Mouse (Mus musculus) retina, postnatal 1 day (tissue): ENCODE measurements around the gene Tmco4.
A peak's percentile ranks its signal among the peaks of the same experiment; 100 is the strongest.
"Not testable (repeated sequence)": the region's sequence is repeated elsewhere in the genome, so short reads cannot be mapped to it uniquely, and the experiment has no call there.

Experiments
- DNase-seq: peaks from one replicate; pipeline ENCODE4 v3.0.0-alpha.2; 2012

Gene Tmco4

DNA sequence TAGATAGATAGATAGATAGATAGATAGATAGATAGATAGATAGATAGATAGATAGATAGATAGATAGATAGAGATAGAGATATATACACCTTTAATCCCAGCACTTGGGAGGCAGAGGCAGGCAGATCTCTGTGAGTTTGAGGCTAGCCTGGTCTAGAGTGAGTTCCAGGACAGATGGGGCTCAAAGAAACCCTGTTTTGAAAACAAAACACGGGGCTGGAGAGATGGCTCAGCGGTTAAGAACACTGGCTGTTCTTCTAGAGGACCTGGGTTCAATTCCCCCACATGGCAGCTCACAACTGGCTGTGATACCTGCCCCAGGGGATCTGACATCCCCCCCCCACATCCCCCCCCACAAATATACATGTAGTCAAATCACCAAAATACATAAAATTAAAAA is 1.9 kb downstream of the Tmco4 start:
- not testable (repeated sequence) for DNase-seq

DNA sequence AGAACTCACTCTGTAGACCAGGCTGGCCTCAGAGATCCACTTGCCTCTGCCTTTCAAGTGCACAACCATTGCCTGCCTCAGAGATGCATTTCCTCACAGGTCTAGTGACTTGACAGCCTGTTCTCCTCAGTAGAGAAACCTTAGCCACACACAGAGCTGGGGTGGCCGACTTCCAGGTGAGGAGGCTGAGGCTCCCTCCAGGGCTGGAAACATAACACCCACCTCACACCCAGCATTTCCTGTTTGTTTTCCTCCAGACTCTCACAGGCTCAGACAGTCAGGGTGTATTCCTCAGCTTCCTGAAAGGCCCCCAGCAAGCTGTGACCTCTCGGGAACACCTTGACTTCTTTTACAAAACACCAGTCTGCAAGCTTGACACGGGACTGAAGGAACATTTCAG is 2.5 kb downstream of the Tmco4 start:
- no peak for DNase-seq

DNA sequence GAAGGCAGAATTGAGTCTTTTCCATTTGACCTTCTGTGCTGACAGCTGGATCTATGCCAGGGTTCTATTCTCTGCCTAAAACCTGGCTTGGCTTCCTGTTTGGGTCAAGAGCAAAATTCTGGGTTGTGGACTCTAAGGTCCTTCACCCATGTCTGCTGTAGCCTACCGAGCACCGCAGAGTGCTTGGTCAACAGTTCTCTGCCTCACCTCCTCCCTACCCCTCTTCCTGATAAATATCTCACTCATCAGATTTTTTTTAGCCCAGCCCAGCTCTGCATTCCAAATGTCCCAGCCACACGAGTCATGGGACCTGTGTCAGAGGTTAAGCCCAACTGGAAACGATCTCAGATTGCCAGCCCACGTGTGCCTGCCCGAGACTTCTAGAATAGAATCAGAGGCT is 3.4 kb downstream of the Tmco4 start:
- no peak for DNase-seq

DNA sequence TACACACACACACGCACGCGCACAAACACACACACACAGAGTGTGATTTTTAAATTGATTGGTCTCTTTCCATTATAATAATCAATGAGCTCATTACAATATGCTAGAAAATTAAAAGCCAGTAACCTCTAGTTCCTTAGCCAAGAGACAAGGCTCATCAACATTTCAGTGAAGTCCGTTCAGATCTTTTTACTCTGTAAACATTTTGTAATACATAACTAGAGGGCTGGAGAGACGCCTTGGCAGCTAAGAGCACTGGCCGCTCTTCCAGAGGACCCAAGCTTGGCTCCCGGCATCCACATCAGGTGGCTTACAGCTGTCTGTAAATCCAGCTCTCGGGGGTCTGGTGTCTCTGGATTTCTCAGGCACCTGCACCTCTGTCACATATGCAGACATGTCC is 7.3 kb downstream of the Tmco4 start:
- no peak for DNase-seq

DNA sequence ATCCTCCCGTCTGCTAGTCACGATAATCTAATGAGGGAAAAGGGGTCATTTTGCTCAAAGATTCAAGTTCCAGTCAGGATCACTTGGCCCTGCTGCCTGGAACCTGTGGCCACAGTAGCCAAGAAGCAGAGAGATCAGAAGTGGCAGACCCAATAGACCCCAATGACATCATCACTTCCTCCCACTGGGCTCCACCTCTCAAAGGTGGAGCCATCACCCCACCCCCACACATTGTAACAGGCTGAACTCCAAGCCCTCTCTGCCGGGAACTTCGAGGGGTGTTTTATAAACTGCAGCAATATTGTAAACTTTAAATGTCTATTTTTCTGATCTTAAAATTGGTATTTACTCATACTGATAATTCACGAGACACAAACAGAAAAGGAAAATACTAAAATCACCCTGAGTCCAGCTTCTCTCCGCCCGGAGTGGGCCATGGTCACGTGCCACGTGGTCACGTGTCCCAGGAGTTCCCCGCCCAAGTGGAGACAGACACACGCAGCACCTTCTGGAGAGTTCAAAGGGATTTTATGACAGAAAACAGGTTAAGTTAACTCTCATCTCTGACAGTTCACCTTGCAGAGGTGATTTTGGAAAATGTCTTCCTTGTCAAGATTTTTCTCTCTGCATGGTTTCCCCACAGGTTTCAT is 8.2 kb downstream of the Tmco4 start:
- peak; percentile 25 for DNase-seq

DNA sequence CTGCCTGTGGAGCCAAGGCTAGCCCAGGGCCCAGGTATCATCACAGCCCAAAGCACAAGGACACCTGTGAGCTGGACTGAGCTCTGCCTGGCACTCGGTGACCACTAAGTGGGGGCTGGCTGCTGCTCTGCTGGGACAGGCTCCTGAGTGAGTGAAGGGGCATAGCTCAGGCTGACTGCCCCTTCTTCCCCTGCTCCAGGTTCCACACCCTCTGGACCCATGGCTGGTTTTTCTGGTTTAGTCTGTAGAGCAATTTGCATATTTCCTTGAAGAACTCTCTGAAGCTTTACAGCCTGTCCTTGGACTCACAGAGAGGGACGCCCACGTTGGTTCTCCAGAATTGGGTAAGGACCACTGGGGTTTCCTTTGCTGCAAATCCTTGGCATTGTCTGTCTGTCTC is 10.7 kb downstream of the Tmco4 start:
- DNase-seq, result no peak

DNA sequence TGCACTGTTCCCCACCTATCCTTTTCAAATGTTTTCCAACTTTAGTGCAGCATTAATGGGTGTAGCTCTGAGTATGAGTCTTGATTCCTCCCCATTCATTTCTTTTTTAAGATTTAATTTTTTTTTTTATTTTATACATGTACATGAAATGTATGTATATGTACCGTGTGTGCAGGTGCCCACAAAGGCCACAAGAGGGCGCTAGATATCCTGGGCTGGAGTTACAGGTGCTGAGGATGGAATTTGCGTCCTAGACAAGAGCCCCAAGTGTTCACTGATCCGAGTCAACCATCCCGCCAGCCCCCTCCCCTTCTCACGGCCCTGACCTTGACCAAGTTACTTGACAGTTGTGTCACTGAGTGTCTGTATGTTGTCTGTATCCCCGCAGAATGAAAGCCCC is 12.1 kb downstream of the Tmco4 start:
- no peak for DNase-seq

DNA sequence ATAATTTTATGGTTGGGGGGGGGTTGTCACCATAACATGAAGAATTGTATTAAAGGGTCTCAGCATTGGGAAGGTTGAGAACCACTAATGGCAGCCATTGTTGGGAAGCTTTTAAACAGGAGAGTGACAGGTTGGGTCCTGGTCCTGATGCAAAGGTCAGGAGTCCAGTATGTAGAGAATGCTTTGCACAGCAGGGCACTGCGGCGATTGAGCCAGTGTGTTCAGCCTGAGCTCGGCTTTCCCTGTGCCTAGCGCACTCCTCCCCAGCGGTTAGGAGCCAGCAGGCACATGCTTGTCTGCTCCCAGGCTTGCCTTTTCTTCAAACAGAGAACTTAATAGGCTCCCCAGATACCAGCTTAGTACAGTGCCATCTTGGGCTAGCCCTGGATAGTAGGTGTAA is 13.6 kb downstream of the Tmco4 start:
- DNase-seq, result no peak

DNA sequence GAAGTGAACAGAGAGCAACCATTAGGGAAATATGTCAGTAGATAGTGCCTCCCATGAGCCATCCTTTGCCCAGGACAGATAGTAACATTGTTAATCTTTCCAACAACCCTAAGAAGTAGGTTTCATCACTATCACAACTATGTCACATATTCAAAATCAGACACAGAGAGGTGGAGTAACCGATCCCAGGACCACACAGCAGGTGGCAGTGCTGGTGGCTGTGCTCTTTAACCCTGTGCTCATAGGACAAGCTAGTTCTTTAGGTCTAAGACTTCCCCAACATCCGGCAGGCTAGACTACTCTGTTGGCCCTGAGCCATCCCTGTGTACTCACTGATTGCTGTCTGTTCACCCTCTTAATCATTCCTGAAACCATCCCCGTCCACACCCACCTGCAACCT is 21.7 kb downstream of the Tmco4 start:
- no peak for DNase-seq

DNA sequence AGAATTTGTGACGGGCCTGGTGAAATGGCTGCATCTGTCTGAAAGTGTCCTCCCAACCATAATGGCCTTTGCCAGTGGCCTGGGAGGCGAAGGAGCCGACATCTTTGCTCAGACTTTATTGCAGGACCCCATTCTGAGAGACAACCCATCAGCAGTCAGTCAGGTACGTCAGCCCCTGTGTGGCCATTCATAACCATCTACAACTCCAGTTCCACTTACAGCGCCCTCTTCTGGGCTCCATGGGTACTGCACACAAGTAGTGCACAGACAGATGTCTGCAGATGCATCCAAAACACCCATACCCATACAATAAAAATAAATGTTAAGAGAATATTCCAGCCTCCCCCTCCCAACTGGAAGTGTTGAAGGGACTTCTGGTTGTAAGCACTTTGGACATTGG is 23.7 kb downstream of the Tmco4 start:
- no peak for DNase-seq

DNA sequence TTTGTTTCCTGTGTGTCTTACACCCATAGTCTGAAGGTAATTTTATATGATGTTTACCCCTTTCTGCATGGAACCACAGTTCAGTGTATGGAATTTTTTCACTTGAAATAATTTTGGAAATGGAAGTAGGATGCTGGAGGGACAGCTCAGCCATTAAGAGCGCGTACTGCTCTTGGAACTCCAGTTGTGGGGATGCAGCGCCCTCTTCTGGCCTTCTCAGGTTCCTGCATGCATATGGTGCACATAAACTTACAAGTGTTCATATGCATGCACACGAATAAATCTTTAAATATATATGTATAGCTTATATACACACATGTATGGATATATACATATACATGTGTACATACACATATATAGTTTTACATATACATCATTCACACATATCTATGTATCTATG is 24.4 kb downstream of the Tmco4 start:
- DNase-seq, result no peak

DNA sequence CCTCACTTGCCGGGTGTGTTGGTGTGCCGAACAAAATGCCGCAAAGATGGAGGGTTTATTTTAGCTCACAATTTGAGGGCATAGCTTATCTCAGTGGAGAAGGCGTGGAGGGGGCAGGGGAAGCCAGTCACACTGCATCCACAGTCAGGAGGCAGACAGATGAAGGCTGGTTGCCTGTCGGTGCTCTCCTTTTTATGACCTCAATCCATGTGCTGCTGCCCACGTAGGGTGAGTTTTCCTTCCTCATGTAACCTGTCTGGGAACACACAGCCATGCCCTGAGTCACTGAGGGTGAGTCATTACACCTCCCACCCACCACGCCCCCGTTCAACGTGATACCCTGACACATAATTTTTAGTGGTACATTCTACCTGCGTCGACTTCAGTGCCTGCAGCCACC is 25.9 kb downstream of the Tmco4 start:
- no peak for DNase-seq

DNA sequence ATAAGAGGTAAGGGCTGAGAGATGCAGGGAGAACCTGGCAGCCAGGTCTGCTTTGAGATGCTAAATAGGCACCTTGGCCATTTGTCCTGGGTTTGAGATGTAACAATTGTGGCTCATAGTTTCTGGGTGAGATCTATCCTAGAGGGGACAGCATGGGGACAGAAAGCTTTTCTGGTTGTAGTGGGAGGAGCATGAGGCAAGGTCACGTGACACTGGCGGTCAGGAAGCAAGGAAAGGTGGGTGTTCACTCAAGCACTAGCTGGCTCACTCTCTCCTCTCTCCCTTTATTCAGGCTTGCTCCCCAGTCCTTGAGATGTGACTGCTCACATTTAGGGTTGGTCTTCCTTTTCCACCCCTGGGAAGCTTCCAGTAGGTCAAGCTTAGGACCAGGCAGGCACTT is 28.3 kb downstream of the Tmco4 start:
- no peak for DNase-seq

DNA sequence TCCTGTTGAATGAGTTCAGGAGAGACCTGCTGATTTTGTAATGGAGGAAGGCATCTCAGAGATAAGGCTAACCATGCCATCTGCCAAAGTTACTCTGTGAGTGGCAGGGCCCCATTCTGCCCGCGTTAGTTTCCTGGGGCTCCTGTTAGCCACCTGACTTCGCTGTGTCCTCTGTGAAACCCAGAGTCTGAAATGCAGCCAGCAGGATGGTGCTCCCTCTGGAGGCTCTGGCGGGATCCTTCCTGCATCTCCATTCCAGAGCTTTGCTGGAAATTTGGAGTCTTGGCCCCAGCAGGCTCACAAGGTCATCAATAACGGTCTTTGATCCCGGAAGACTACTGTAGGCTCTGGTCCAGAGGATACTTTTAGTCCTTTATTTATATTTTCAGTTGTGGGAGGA is 28.7 kb downstream of the Tmco4 start:
- no peak for DNase-seq

DNA sequence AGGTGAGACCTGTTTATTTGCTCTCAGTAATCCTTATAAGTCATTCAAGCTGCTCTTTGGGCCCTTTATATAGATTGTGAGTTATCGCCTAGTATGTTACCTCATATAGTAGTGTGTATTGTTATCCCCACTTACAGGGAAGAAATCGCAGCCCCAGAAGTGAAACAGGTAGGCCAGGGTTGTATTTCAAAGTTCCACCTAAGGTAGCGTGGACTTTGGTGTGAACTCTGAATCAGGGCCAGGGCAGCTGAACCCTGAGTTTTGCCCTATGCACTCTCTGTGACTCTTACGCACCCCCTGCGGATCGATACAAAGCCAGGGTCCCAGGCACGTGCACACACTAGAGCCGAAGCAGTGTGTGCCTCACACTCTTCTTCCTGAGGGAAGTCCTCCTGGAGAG is 31.4 kb downstream of the Tmco4 start:
- no peak for DNase-seq

DNA sequence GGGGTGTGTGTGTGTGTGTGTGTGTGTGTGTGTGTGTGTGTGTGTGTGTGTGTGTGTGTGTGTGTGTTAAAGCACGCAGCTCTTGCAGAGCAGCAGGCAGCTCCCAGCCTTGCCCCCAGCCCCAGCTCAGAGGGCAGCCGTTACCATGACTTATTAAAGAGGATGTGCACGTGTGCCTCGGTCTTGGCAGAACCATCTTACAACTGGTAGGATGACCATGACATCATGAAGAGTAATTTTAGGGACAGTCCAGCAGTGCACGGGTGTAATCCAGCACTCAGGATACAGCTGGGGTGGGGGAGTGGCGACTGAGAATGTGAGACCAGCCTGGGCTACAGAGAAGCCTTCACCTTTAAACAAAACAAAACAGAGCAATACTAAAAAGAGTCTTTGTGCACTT is 32.5 kb downstream of the Tmco4 start:
- no peak for DNase-seq

DNA sequence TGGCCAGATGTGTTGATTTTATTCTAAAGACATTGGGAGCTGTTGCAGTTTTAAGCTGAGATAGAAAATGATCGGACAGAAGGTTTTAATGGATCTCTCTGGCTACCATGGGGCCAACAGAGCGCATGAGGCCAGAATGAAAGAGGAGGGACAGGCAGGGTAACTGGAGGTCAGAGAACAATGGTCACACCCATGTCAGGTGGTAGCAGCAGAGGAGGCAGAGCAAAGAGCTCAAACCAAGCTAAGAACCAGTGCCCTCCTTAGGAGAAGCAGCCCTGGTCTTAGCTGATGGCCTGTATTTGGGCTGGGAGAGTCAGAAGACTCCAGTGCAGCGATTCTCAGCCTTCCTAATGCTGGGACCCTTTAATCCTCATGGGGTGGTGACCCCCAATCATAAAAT is 34.7 kb downstream of the Tmco4 start:
- DNase-seq, result no peak

DNA sequence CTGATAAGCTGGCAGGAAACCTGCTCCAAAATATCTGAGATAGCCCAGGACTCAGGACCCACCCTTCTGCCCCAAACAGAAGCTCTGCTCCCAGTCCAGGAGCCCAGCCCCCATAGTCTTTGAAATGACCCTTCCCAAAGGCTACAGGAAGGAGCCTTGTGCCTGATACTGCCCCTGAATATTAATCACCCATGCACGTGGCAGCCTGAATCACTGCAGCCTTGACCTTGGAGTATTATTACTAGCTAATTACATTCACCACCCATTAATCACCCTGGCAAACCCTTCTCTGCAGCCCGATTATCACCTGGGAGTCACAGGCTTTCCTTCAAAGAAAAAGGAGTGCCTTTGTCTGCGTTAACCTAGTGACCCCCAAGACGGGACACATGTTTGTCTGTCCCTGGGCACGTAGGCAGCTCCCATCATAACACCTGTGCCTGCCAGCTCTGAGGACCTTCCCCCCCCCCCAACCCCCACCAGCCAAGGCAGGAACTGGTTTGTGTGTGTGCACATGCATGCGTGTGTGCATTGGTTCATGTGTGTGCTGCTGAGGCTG is 35.4 kb downstream of the Tmco4 start:
- DNase-seq, result no peak

DNA sequence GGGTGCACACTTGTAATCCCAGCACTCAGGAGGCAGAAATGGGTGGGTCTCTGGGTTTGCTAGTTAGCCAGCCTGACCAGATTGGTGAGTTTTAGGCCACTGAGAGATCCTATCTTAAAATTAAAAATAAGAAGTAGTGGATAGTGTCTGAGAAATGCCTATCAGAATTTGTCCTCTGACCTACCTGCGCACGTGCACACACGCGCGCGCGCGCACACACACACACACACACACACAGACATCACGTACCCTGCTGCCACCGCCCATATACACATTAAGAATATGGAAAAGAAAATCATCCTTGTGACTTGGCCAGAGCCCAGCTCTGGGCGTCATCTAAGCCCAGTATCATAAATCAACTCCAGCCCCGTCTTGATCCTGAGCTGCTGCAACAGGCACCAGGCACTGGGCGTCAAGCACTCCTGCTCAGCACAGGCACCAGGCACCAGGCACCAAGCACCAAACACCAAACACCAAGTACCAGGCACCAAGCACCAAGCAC is 38.6 kb downstream of the Tmco4 start:
- DNase-seq, result no peak

DNA sequence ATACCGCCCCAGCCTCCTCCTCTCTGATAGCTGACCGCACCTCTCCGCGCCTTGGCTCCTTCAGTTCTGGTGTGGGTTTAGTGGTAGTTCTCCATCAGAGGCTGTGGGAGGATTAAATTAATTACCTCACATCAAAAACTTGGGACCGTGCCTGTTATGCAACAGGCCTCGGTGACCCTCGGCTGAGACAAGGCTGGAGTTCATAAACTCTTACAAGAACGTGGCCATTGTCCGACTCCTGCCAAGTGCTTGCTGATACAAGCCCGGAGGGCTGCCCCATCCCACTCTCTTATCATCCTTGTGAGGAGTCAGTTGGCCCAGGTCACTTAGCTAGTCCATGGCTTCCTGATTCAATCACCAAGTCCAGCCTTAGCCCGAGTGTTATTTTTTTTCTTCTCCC is 40.6 kb downstream of the Tmco4 start:
- DNase-seq, result no peak

DNA sequence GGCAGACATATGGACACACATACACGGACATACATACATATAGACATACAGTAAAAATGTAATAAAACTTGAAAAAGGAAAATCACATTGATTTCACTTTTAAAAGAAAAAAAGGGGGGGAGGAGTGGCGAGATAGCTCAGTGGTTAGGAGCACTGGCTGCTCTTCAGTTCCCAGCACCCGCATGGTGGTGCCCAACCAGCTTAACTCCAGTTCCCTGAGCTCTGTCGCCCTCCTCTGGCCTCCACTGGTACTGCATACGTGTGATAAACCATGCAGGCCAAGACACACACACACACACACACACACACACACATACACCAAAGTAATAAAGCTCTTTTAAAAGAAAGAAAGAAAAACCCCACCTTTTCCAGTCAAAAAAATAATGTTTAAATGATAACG is 42.1 kb downstream of the Tmco4 start:
- DNase-seq, result no peak

DNA sequence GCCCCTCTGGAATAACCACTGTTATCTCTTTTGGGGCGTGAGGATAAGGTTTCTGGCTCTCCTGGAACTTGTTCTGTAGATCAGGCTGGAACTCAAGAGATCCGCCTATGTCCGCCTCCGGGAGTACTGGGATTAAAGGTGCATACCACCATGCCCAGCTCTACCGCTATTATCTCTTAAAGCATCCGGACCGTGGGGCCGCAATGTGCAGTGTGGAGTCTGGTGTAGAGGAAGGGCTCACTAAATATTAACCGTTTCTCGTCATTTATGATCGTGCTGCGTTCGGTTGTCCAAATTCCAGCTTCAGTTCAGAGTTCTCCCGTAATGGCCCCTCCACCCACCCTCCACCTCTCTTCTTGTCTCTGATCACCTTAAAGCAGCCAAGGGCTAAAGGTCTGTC is 45.7 kb downstream of the Tmco4 start:
- DNase-seq, result no peak

DNA sequence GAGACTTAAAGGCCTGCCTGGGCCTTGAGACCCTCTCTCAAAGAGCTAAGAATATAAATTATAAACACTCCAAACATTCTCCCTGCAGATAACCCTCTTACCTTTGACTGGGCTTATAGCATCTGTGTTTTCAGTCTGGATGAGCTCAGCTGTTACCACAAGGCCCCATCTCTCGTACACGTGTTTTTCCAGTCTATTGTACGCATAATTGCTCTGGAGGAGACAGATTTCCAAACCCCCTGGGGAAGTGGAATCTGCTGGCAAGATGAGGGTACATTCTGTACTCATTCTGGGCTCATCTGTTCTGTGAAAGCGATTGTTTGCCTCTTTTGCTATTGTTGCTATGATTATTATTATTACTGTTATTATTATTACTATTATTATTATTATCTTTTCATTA is 46.3 kb downstream of the Tmco4 start:
- DNase-seq, result no peak

DNA sequence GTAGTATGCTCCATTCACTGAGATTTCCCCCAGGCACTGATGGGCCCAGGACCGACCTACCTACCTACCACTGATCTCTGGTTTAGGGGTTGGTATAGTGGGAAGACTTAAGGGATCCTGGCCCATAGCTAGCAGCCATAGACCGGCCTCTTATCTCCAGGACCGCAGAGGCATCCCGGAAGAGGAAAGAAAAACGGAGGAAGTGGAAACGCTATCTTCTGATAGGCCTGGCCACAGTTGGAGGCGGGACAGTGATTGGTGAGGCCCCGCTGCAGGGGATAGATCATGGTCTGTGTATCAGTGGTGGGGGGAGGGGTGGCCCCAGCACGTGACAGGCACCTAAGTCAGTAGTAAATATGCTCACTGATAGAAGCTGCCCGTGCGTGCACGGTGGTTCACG is 46.7 kb downstream of the Tmco4 start:
- no peak for DNase-seq

DNA sequence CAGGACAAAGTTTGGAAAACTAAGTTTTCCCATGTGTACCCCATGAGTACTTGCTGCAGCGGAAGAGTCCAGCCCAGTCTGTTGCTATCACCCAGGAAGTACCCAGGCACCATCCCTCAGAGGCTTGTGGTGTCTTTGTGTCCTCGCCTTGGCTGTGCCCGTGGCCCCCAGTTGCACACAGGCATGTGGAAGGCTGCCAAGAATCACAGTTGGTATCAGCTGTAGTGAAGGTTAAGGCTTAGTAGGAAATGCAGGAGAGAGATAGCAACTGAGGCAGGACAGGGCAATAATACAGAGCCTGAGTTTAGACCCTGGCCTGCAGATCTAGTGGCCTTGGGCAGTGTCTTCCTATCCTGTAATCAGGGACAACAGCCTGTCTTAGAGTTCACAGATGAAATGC is 47.7 kb downstream of the Tmco4 start:
- no peak for DNase-seq
